Mouse (Mus musculus) midbrain, postnatal 0 days (tissue): Measurements from ENCODE around the gene Arih2. TPM values are rescaled to one million over a fixed set of nuclear protein-coding genes. Genes with fewer than 3 reads are reported as not detected.
"Not testable (repeated sequence)": the region's sequence is repeated elsewhere in the genome, so short reads cannot be mapped to it uniquely, and the experiment has no call there.

Experiments used
- ATAC-seq: fragments of 200-750 bp; cut with Nextera tagmentation; 2 replicates; pipeline ENCODE4 v1.8.0; 2017; ENCODE audit warnings: moderate number of reproducible peaks, mild to moderate bottlenecking, moderate TSS enrichment, moderate library complexity; ENCODE audit not compliant: low FRiP score
- DNase-seq: peaks from one replicate; pipeline ENCODE4 v3.0.0-alpha.2; 2015; ENCODE audit warnings: low spot score
- H3K27ac ChIP-seq: fragments of 300-500 bp; sonication (generic); 2 replicates; pipeline ENCODE4 v1.5.1; 2014; ENCODE audit warnings: low read depth, mild to moderate bottlenecking, low read length, mixed read lengths
- H3K27me3 ChIP-seq: fragments of 300-500 bp; sonication (generic); 2 replicates; pipeline ENCODE4 v1.6.1; 2014; ENCODE audit warnings: low read length, control low read depth, mixed read lengths; ENCODE audit not compliant: insufficient read depth
- H3K36me3 ChIP-seq: fragments of 300-500 bp; sonication (generic); 2 replicates; pipeline ENCODE4 v1.6.1; 2014; ENCODE audit warnings: low read length, control low read depth, mixed read lengths; ENCODE audit not compliant: insufficient read depth
- H3K4me1 ChIP-seq: fragments of 300-500 bp; sonication (generic); 2 replicates; pipeline ENCODE4 v1.6.1; 2014; ENCODE audit warnings: mild to moderate bottlenecking, control low read depth, antibody characterized with exemption, low read length, mixed read lengths; ENCODE audit not compliant: insufficient read depth
- H3K4me2 ChIP-seq: fragments of 300-500 bp; sonication (generic); 2 replicates; pipeline ENCODE4 v1.6.1; 2014; ENCODE audit warnings: low read depth, mild to moderate bottlenecking, low read length, mixed read lengths; ENCODE audit not compliant: poor library complexity, severe bottlenecking
- H3K4me3 ChIP-seq: fragments of 300-500 bp; sonication (generic); 2 replicates; pipeline ENCODE4 v1.5.1; 2014; ENCODE audit warnings: low read depth, mild to moderate bottlenecking, low read length, moderate library complexity
- H3K9ac ChIP-seq: fragments of 300-500 bp; sonication (generic); replicated peaks from 2 replicates; pipeline ENCODE4 v1.6.1; 2014; ENCODE audit warnings: mild to moderate bottlenecking, low read length, moderate library complexity, mixed read lengths; ENCODE audit not compliant: poor library complexity, severe bottlenecking
- H3K9me3 ChIP-seq: fragments of 300-500 bp; sonication (generic); 2 replicates; pipeline ENCODE4 v1.6.1; 2016; ENCODE audit warnings: low read length, control low read depth
- CTCF ChIP-seq: IDR thresholded peaks from 2 replicates; pipeline ENCODE4 v1.5.1; 2016; ENCODE audit warnings: antibody characterized with exemption, mild to moderate bottlenecking
- WGBS: fragments of 180-500 bp; shearing (Covaris S2); extraction: QIAGEN DNeasy Blood & Tissue Kit; methylation state at CpG from one replicate; pipeline ENCODE4 v1.1.7; 2014; 5-methylcytosine and 5-hydroxymethylcytosine counted together
- polyA plus RNA-seq: library from polyadenylated mRNA; unstranded; fragments of >200 nt; fragmentation: Nextera tagmentation; extraction: Ambion mirVana; gene quantifications from 2 replicates; pipeline ENCODE4 v1.2.1, GENCODE M21; 2015
- total RNA-seq: library from RNA; depleted of rRNA; stranded (reverse); fragments of >200 nt; gene quantifications from 2 replicates; pipeline ENCODE4 v1.2.3, GENCODE M21; 2014

The Arih2 gene
- total and polyA plus RNA-seq, 2 experiments from 2014 or later, result 36.7 to 43.1 TPM

DNA sequence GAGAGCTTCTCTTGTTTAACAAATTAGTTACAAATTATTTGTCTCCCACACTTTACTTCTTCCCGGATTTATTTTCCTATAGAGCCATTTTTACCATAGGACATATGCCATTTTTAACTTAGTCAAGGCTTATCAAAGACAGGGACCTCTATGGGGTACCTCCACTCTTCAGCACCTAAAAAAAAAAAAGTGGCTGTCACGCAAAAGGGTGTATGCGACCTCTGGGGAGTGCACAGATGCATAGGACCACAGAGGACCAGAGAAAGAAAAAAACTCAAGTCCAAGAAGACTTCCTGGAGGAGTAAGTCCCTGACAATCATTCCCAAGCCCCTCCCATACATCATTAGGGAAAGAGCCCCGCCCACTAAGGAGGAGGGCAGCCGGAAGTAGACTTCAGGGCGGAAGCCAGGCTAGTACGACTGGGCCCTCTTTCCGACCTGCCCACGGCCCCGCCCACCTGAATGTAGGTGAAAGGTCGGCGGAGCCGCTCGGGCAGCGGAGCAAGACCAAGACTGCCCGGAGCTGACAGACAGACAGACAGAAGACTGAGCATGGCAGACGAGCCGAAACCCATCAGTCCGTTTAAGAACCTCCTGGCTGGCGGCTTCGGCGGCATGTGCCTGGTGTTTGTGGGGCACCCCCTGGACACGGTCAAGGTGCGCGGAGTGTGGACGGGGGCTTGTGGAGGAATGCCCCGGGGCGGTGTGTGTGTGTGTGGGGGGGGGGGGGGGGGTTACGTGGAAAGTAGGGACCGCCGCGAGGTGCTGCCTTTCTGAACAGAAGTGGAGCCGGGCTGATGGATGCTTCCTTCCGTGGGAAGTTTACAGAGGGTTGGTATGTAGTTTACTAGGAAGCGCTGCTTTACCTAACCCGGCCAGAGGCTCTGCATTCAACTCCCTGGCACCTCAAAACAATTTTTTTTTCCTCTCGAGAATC lies 12.8 kb upstream of the Arih2 start, which contains the start of gene Slc25a20:
Slc25a20 (plus strand) TSS at position 412 of the 936 bp plus-strand sequence.
- Histone ChIP-seq H3K27me3 (no peaks in the 10 kb centered on the region), H3K27ac (no peak within 1 kb of the TSS), H3K4me1 (peaks cover 5% of the 10 kb centered on the region; the same call in 1 of the 2 replicates), H3K9me3 (no peaks in the 10 kb centered on the region), H3K4me2 (peak within 1 kb of the TSS; percentile 76), H3K36me3 (no peaks in the 10 kb centered on the region), H3K4me3 (peak within 1 kb of the TSS; percentile 63), H3K9ac (peak within 1 kb of the TSS; percentile 72)
- 2% methylated on average over 36 of the region's 37 CpGs for WGBS
- peak; percentile 82 for ATAC-seq
- no peak for TF ChIP-seq CTCF
- peak; percentile 87 for DNase-seq

DNA sequence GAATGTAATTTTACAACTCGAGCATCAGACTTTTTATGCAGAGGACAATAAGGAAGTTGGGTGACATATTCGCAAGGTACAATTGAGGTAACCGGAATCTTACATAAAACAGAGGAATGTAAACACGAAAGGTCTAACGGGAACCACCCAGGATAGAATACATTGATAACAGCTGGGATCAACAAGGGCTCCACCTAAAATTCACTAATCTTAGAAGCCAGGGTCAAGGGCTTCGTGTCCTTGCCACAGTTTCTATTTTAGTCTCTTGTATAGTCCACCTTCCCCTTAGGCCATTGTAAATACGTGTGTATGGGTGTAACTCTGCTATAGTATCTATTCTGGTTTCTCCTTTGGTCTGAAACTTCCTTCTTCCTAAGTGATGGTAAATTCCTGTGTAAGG lies 6.7 kb upstream of the Arih2 start:
- not testable (repeated sequence) for H3K9ac ChIP-seq, H3K4me1 ChIP-seq, ATAC-seq, H3K27me3 ChIP-seq, H3K4me2 ChIP-seq, H3K36me3 ChIP-seq, H3K27ac ChIP-seq, DNase-seq, H3K4me3 ChIP-seq, H3K9me3 ChIP-seq
- WGBS, result 85% methylated on average over 7 of the region's 7 CpGs

DNA sequence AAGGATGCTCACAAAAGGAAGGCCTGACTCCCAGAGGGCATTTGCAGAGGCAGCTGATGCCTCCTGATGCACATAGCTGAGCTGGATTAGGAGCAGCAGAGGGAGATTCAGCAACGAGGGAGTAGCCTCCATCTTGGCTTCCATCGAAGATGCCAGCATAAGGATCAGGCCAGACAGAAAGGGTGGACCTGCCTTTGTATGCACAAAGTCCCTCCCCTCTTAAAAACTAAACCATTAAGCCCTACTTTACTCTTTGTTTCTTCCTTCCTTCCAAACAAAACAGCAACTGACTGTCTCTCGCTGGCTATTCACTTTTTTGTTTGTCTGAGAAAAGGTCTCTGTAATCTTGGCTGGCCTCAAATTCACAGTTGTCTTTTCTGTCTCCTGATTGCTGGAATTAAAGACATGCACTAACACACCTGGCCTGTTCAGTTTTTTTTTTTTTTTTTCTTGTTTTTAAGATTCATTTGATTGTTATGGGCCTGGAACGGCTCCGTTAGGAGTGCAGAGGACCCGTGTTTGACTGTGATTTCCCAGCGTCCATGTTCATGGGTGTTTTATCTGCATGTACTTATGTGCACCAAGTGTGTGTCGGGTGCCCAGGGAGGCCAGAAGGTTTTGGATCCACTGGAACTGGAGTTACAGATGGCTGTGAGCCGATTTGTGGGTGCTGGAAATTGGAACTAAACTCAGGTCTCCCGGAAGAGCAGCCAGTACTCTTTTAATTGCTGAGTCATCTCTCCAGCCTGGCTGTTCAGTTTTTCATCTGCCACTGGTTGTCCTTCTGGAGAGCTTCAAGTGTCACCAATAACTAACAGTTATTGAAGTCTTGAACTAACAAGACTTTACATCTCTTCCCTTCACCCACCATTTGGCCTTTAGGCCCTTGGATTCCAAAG lies 5.6 kb upstream of the Arih2 start:
- WGBS, result 75% methylated on average over 10 of the region's 10 CpGs
- no peak overlapping the region for H3K4me3 ChIP-seq
- ATAC-seq (no peak), DNase-seq (no peak)
- TF ChIP-seq CTCF, result no peak
- no peak overlapping the region for H3K9ac ChIP-seq
- no peak overlapping the region for H3K4me2 ChIP-seq
- H3K27me3 ChIP-seq, result no peaks in the 10 kb centered on the region
- no peaks in the 10 kb centered on the region for H3K36me3 ChIP-seq
- H3K27ac ChIP-seq, result no peak overlapping the region
- peaks cover 2% of the 10 kb centered on the region; the same call in 1 of the 2 replicates for H3K4me1 ChIP-seq
- H3K9me3 ChIP-seq, result no peaks in the 10 kb centered on the region

DNA sequence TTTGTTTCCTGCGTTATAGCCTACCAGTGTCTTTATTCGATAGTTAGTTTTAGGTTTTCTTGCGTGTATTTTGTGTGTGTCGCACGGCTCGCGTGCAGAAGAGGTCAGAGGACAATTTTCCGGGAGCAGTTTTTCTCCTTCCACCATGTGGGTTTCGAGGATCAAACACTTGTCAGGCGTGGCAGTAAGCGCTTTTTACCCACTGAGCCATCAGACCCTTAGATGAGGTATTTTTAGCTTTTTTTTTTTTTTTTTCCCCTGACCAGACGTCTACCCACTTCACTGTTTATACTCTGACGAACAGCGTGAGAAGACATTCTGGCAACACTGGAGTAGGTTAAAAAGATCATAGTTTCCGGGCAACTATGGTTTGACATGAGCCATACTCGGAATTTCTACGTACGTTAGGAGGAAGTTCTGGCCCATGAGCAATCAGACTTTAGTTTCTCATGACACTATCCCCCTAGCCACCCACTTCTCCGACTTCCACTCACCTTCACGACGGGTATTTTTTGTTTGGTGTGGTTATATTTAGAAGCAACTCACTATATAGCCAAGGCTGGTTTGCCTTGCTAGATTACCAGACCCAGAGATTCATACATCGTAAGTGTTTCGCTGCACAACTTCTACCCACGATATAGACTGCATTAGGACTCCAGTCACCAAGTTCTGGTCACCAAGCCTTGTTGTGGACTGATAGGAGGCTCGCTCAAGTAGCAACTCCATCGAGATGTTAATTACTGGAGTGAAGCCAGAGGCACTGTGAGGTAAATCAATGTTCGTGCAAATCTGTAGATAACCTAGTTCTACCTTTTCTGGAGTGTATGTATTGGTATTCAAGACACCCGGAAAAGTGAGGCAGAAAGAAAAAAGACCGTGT lies 615 bp upstream of the Arih2 start:
- Histone ChIP-seq H3K27ac (peak overlapping the region; percentile 87), H3K36me3 (no peaks in the 10 kb centered on the region), H3K27me3 (no peaks in the 10 kb centered on the region), H3K9me3 (no peaks in the 10 kb centered on the region), H3K9ac (peak overlapping the region; percentile 89), H3K4me1 (peaks cover 7% of the 10 kb centered on the region; the same call in 1 of the 2 replicates), H3K4me3 (peak overlapping the region; percentile 99), H3K4me2 (peak overlapping the region; percentile 90)
- TF ChIP-seq CTCF, result no peak
- WGBS, result 30% methylated on average over 29 of the region's 29 CpGs
- no peak; the same call in 1 of the 2 replicates for ATAC-seq
- DNase-seq, result no peak

GRCm38 (mm10) chr9:108648166-108648565 lies 1.0 kb downstream of the Arih2 start:
- TF ChIP-seq CTCF, result no peak
- H3K27me3 ChIP-seq, result no peaks in the 10 kb centered on the region
- DNase-seq, result no peak
- H3K9me3 ChIP-seq, result no peaks in the 10 kb centered on the region
- H3K4me3 ChIP-seq, result peak overlapping the region; percentile 99
- no peak overlapping the region for H3K27ac ChIP-seq
- peak overlapping the region; percentile 89 for H3K9ac ChIP-seq
- H3K36me3 ChIP-seq, result no peaks in the 10 kb centered on the region
- 49% methylated on average over 10 of the region's 10 CpGs for WGBS
- peak overlapping the region; percentile 90 for H3K4me2 ChIP-seq
- peaks cover 7% of the 10 kb centered on the region; the same call in 1 of the 2 replicates for H3K4me1 ChIP-seq
- ATAC-seq, result no peak
